Mouse (Mus musculus): ENCODE measurements around the gene Gng8. TPM values are rescaled to one million over a fixed set of nuclear protein-coding genes. Genes with fewer than 3 reads are reported as not detected.
A peak's percentile ranks its signal among the peaks of the same experiment; 100 is the strongest.

The Gng8 gene
- total and polyA plus RNA-seq, 3 experiments: 0.43 to 1.7 (median 0.69) TPM

- DNase-seq: no peak
Measured at GRCm38 (mm10) chr7:16876006-16876405, 15.6 kb upstream of the Gng8 start.

- no peak for DNase-seq
Measured at GRCm38 (mm10) chr7:16876608-16877007, 15.0 kb upstream of the Gng8 start.

GRCm38 (mm10) chr7:16877717-16878116 is 13.9 kb upstream of the Gng8 start:
- no peak for DNase-seq

GRCm38 (mm10) chr7:16879796-16880547 is 11.6 kb upstream of the Gng8 start:
- no peak for DNase-seq

GRCm38 (mm10) chr7:16880615-16881014 is 11.0 kb upstream of the Gng8 start:
- no peak for DNase-seq

GRCm38 (mm10) chr7:16883162-16883561 is 8.4 kb upstream of the Gng8 start:
- DNase-seq: no peak

- DNase-seq: no peak
Measured at GRCm38 (mm10) chr7:16884334-16884733, 7.3 kb upstream of the Gng8 start.

GRCm38 (mm10) chr7:16885271-16885776 is 6.3 kb upstream of the Gng8 start:
- no peak for DNase-seq

- no peak for DNase-seq
Measured at GRCm38 (mm10) chr7:16885905-16886304, 5.7 kb upstream of the Gng8 start.

GRCm38 (mm10) chr7:16890536-16890935 is 1.1 kb upstream of the Gng8 start:
- DNase-seq: no peak

- DNase-seq: peak; percentile 71
Measured at GRCm38 (mm10) chr7:16890944-16891343, 642 bp upstream of the Gng8 start.

- DNase-seq: no peak
Measured at GRCm38 (mm10) chr7:16892352-16892730, 755 bp downstream of the Gng8 start.

GRCm38 (mm10) chr7:16893612-16894011 is 2.0 kb downstream of the Gng8 start:
- no peak for DNase-seq

GRCm38 (mm10) chr7:16894279-16894678 is 2.7 kb downstream of the Gng8 start:
- no peak for DNase-seq

- peak; percentile 85 for DNase-seq
Measured at GRCm38 (mm10) chr7:16895000-16895399, 3.4 kb downstream of the Gng8 start.

GRCm38 (mm10) chr7:16895511-16895910 is 3.9 kb downstream of the Gng8 start:
- no peak for DNase-seq

GRCm38 (mm10) chr7:16900526-16900925 is 8.9 kb downstream of the Gng8 start:
- DNase-seq: no peak

- DNase-seq: no peak
Measured at GRCm38 (mm10) chr7:16903439-16903955, 11.9 kb downstream of the Gng8 start.

GRCm38 (mm10) chr7:16904120-16904675 is 12.6 kb downstream of the Gng8 start:
- DNase-seq: no peak

GRCm38 (mm10) chr7:16905491-16906021 is 14.0 kb downstream of the Gng8 start:
- peak; percentile 73 for DNase-seq

GRCm38 (mm10) chr7:16906281-16906680 is 14.7 kb downstream of the Gng8 start, which contains the start of gene Ptgir:
Ptgir (plus strand) TSS chr7:16906490.
- DNase-seq: no peak

GRCm38 (mm10) chr7:16906889-16907559 is 15.4 kb downstream of the Gng8 start:
- no peak for DNase-seq

GRCm38 (mm10) chr7:16907842-16908241 is 16.3 kb downstream of the Gng8 start:
- DNase-seq: no peak
